Mouse (Mus musculus): ENCODE results near the gene Rab4b. TPM values are rescaled to one million over a fixed set of nuclear protein-coding genes. Genes with fewer than 3 reads are reported as not detected.
A peak's percentile ranks its signal among the peaks of the same experiment; 100 is the strongest.

Gene Rab4b
- polyA plus RNA-seq, 1 experiment from 2014 or later = 72.6 TPM

GRCm38 (mm10) chr7:27159882-27160281 is 18.8 kb downstream of the Rab4b start:
- Histone ChIP-seq H3K4me3 (ENCODE audit: low read depth, low read length) (no peak overlapping the region), H3K4me1 (ENCODE audit: control insufficient read depth, insufficient read depth, low read length) (peaks cover 12% of the 10 kb centered on the region), H3K4me2 (ENCODE audit: low read depth) (no peak overlapping the region), H3K27me3 (ENCODE audit: control insufficient read depth, insufficient read depth, low read length) (no peaks in the 10 kb centered on the region), H3K27ac (ENCODE audit: low read depth, low read length) (no peak overlapping the region), H3K36me3 (ENCODE audit: control insufficient read depth, insufficient read depth, low read length) (peaks cover 17% of the 10 kb centered on the region), H3K9ac (ENCODE audit: low read length) (no peak overlapping the region), H3K9me3 (ENCODE audit: control insufficient read depth, low read length) (no peaks in the 10 kb centered on the region)
- peak; percentile 83 for DNase-seq (ENCODE audit: low spot score)
- ATAC-seq (ENCODE audit: insufficient read depth, low FRiP score, low TSS enrichment) = peak; percentile 90
- 22% methylated on average over 8 of the region's 8 CpGs for WGBS

DNA sequence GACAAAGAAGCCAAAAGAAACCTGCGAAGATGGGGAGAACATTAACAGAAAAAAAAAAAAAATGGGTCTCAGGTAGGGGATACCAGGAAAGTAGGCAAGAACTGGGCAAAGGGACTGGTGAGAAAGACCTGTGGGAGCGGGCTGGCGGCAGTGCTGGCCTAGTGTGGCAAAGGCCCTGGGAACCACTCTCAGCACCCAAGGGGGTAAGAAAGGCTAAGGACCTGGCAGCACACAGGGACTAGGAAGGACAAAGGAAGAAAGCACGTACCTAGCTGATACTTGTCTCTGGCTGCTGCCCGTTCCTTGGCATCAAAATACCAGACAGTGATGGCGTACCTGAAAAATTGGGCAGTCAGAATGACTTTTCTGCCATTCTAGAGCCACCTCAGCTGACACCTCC is 19.4 kb downstream of the Rab4b start:
- Histone ChIP-seq H3K27me3 (ENCODE audit: control insufficient read depth, insufficient read depth, low read length) (no peaks in the 10 kb centered on the region), H3K4me2 (ENCODE audit: low read depth) (no peak overlapping the region), H3K9ac (ENCODE audit: low read length) (no peak overlapping the region), H3K4me1 (ENCODE audit: control insufficient read depth, insufficient read depth, low read length) (peaks cover 6% of the 10 kb centered on the region), H3K27ac (ENCODE audit: low read depth, low read length) (no peak overlapping the region), H3K9me3 (ENCODE audit: control insufficient read depth, low read length) (no peaks in the 10 kb centered on the region), H3K4me3 (ENCODE audit: low read depth, low read length) (no peak overlapping the region), H3K36me3 (ENCODE audit: control insufficient read depth, insufficient read depth, low read length) (peaks cover 17% of the 10 kb centered on the region)
- WGBS = 94% methylated on average over 6 of the region's 6 CpGs
- DNase-seq (ENCODE audit: low spot score) (no peak), ATAC-seq (ENCODE audit: insufficient read depth, low FRiP score, low TSS enrichment) (no peak)

DNA sequence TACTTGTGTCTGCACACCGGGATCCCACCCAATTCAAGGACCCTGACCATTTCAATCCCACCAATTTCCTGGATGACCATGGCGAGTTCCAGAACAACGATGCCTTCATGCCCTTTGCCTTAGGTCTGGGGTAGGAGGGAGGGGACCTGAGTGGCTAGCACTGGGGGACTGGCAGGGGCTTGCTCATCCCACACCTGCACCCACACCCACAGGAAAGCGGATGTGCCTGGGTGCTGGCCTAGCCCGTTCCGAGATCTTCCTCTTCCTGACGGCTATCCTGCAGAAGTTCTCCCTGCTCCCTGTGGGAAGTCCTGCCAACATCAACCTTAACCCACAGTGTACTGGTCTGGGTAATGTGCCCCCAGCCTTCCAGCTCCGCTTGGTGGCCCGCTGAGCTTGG is 20.5 kb downstream of the Rab4b start:
- Histone ChIP-seq H3K4me1 (ENCODE audit: control insufficient read depth, insufficient read depth, low read length) (no peaks in the 10 kb centered on the region), H3K9me3 (ENCODE audit: control insufficient read depth, low read length) (no peaks in the 10 kb centered on the region), H3K4me2 (ENCODE audit: low read depth) (no peak overlapping the region), H3K4me3 (ENCODE audit: low read depth, low read length) (no peak overlapping the region), H3K27ac (ENCODE audit: low read depth, low read length) (no peak overlapping the region), H3K9ac (ENCODE audit: low read length) (no peak overlapping the region), H3K27me3 (ENCODE audit: control insufficient read depth, insufficient read depth, low read length) (no peaks in the 10 kb centered on the region), H3K36me3 (ENCODE audit: control insufficient read depth, insufficient read depth, low read length) (peaks cover 17% of the 10 kb centered on the region)
- 92% methylated on average over 9 of the region's 9 CpGs for WGBS
- no peak for ATAC-seq (ENCODE audit: insufficient read depth, low FRiP score, low TSS enrichment)
- no peak for DNase-seq (ENCODE audit: low spot score)

- no peaks in the 10 kb centered on the region for H3K9me3 ChIP-seq (ENCODE audit: control insufficient read depth, low read length)
- WGBS = 87% methylated on average over 13 of the region's 13 CpGs
- no peak overlapping the region for H3K4me3 ChIP-seq (ENCODE audit: low read depth, low read length)
- no peak overlapping the region for H3K9ac ChIP-seq (ENCODE audit: low read length)
- H3K27me3 ChIP-seq (ENCODE audit: control insufficient read depth, insufficient read depth, low read length) = no peaks in the 10 kb centered on the region
- no peak overlapping the region for H3K27ac ChIP-seq (ENCODE audit: low read depth, low read length)
- no peak for ATAC-seq (ENCODE audit: insufficient read depth, low FRiP score, low TSS enrichment)
- no peak for DNase-seq (ENCODE audit: low spot score)
- no peaks in the 10 kb centered on the region for H3K4me1 ChIP-seq (ENCODE audit: control insufficient read depth, insufficient read depth, low read length)
- no peak overlapping the region for H3K4me2 ChIP-seq (ENCODE audit: low read depth)
- peaks cover 14% of the 10 kb centered on the region for H3K36me3 ChIP-seq (ENCODE audit: control insufficient read depth, insufficient read depth, low read length)
Measured at GRCm38 (mm10) chr7:27156005-27156404, 22.7 kb downstream of the Rab4b start.

GRCm38 (mm10) chr7:27153205-27153764 is 25.4 kb downstream of the Rab4b start, which contains the start of gene Cyp2t4:
Gene Cyp2t4, plus strand, starts transcription at chr7:27153714.
- no peak for ATAC-seq (ENCODE audit: insufficient read depth, low FRiP score, low TSS enrichment)
- 87% methylated on average over 10 of the region's 10 CpGs for WGBS
- no peaks in the 10 kb centered on the region for H3K27me3 ChIP-seq (ENCODE audit: control insufficient read depth, insufficient read depth, low read length)
- no peak for DNase-seq (ENCODE audit: low spot score)
- H3K27ac ChIP-seq (ENCODE audit: low read depth, low read length) = no peak within 1 kb of the TSS
- H3K9me3 ChIP-seq (ENCODE audit: control insufficient read depth, low read length) = no peaks in the 10 kb centered on the region
- H3K9ac ChIP-seq (ENCODE audit: low read length) = no peak within 1 kb of the TSS
- H3K4me3 ChIP-seq (ENCODE audit: low read depth, low read length) = no peak within 1 kb of the TSS
- H3K4me2 ChIP-seq (ENCODE audit: low read depth) = no peak within 1 kb of the TSS
- H3K4me1 ChIP-seq (ENCODE audit: control insufficient read depth, insufficient read depth, low read length) = no peaks in the 10 kb centered on the region
- peaks cover 6% of the 10 kb centered on the region for H3K36me3 ChIP-seq (ENCODE audit: control insufficient read depth, insufficient read depth, low read length)

DNA sequence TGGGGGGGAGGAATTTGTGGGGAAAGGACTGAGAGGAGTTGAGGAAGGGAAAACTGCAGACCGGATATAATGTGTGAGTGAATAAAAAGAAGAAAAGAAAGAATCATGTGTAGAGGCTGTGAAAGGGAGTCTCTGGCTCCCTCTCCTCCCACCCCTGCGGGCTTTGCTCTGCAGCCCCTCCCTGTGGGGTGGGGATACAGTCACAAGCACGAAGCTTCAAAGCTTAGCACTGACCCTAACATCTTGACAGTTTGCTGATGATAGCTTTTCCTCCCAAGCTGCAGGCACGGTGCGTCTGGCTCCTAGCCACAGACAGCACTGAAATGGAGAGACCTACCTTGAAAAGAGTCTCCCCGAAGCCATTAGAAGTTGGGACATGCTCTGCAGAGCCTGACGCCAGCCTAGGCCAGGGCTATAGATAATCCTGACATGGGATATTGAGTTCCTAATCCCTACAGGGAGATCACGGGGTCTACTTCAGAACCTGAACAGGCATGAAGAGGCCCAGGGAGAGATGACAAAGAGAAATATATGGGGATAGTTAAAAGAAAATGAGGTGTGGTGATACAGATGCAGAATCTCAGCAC is 42.2 kb downstream of the Rab4b start:
- no peak for DNase-seq (ENCODE audit: low spot score)
- no peak for ATAC-seq (ENCODE audit: insufficient read depth, low FRiP score, low TSS enrichment)

DNA sequence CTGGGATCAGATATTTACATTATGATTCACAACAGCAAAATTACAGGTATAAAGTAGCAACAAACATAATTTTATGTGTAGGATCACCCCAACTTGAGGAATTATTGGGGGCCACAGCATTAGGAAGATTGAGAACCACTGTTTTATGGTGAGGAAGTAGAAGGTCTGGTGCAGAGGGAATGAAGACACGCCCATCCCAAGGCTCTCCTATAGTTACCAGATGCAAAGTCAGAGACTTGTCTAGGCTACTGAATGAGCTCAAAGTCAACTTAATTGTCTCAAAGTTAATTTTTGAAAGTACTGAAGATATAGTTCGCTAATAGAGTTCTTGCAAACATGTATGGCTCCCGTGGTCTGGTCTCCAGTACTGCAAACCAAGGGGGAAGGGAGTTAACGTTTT is 44.9 kb downstream of the Rab4b start:
- 84% methylated on average over 4 of the region's 4 CpGs for WGBS
- H3K9ac ChIP-seq (ENCODE audit: low read length) = no peak overlapping the region
- H3K36me3 ChIP-seq (ENCODE audit: control insufficient read depth, insufficient read depth, low read length) = no peaks in the 10 kb centered on the region
- no peak overlapping the region for H3K27ac ChIP-seq (ENCODE audit: low read depth, low read length)
- no peak overlapping the region for H3K4me3 ChIP-seq (ENCODE audit: low read depth, low read length)
- H3K4me2 ChIP-seq (ENCODE audit: low read depth) = no peak overlapping the region
- DNase-seq (ENCODE audit: low spot score) = no peak
- H3K27me3 ChIP-seq (ENCODE audit: control insufficient read depth, insufficient read depth, low read length) = no peaks in the 10 kb centered on the region
- no peaks in the 10 kb centered on the region for H3K4me1 ChIP-seq (ENCODE audit: control insufficient read depth, insufficient read depth, low read length)
- no peak for ATAC-seq (ENCODE audit: insufficient read depth, low FRiP score, low TSS enrichment)
- no peaks in the 10 kb centered on the region for H3K9me3 ChIP-seq (ENCODE audit: control insufficient read depth, low read length)

More for the DNA sequence above, 42.2 kb downstream of the Rab4b start:
- no peaks in the 10 kb centered on the region for H3K4me1 ChIP-seq (ENCODE audit: control insufficient read depth, insufficient read depth, low read length)
- no peaks in the 10 kb centered on the region for H3K27me3 ChIP-seq (ENCODE audit: control insufficient read depth, insufficient read depth, low read length)
- no peak overlapping the region for H3K9ac ChIP-seq (ENCODE audit: low read length)
- H3K36me3 ChIP-seq (ENCODE audit: control insufficient read depth, insufficient read depth, low read length) = no peaks in the 10 kb centered on the region
- H3K4me2 ChIP-seq (ENCODE audit: low read depth) = no peak overlapping the region
- no peak overlapping the region for H3K27ac ChIP-seq (ENCODE audit: low read depth, low read length)
- H3K9me3 ChIP-seq (ENCODE audit: control insufficient read depth, low read length) = peaks cover 3% of the 10 kb centered on the region; the same call in 1 of the 2 replicates
- H3K4me3 ChIP-seq (ENCODE audit: low read depth, low read length) = no peak overlapping the region
- WGBS = 70% methylated on average over 8 of the region's 8 CpGs

GRCm38 (mm10) chr7:27133156-27133555 is 45.5 kb downstream of the Rab4b start:
- WGBS = 66% methylated on average over 12 of the region's 12 CpGs
- Histone ChIP-seq H3K27ac (ENCODE audit: low read depth, low read length) (no peak overlapping the region), H3K4me3 (ENCODE audit: low read depth, low read length) (no peak overlapping the region), H3K36me3 (ENCODE audit: control insufficient read depth, insufficient read depth, low read length) (no peaks in the 10 kb centered on the region), H3K27me3 (ENCODE audit: control insufficient read depth, insufficient read depth, low read length) (no peaks in the 10 kb centered on the region), H3K9me3 (ENCODE audit: control insufficient read depth, low read length) (no peaks in the 10 kb centered on the region), H3K4me2 (ENCODE audit: low read depth) (no peak overlapping the region), H3K4me1 (ENCODE audit: control insufficient read depth, insufficient read depth, low read length) (no peaks in the 10 kb centered on the region), H3K9ac (ENCODE audit: low read length) (no peak overlapping the region)
- DNase-seq (ENCODE audit: low spot score) (no peak), ATAC-seq (ENCODE audit: insufficient read depth, low FRiP score, low TSS enrichment) (no peak)

- Histone ChIP-seq H3K27ac (ENCODE audit: low read depth, low read length) (no peak overlapping the region), H3K36me3 (ENCODE audit: control insufficient read depth, insufficient read depth, low read length) (no peaks in the 10 kb centered on the region), H3K9me3 (ENCODE audit: control insufficient read depth, low read length) (no peaks in the 10 kb centered on the region), H3K4me3 (ENCODE audit: low read depth, low read length) (no peak overlapping the region), H3K4me2 (ENCODE audit: low read depth) (no peak overlapping the region), H3K9ac (ENCODE audit: low read length) (no peak overlapping the region), H3K27me3 (ENCODE audit: control insufficient read depth, insufficient read depth, low read length) (no peaks in the 10 kb centered on the region), H3K4me1 (ENCODE audit: control insufficient read depth, insufficient read depth, low read length) (no peaks in the 10 kb centered on the region)
- ATAC-seq (ENCODE audit: insufficient read depth, low FRiP score, low TSS enrichment) (no peak), DNase-seq (ENCODE audit: low spot score) (peak; percentile 60)
- WGBS = 12% methylated on average over 10 of the region's 10 CpGs
Measured at GRCm38 (mm10) chr7:27132588-27132987, 46.1 kb downstream of the Rab4b start.
